Mouse (Mus musculus) neural tube, embryonic 11.5 days (tissue): ENCODE data around the gene Nupl1. TPM values are rescaled to one million over a fixed set of nuclear protein-coding genes. Genes with fewer than 3 reads are reported as not detected.

Source experiments
- ATAC-seq: fragments of 200-750 bp; cut with Nextera tagmentation; 2 replicates; pipeline ENCODE4 v1.8.0; 2017; ENCODE audit warnings: moderate number of reproducible peaks, mild to moderate bottlenecking, moderate TSS enrichment, moderate library complexity; ENCODE audit not compliant: insufficient read depth, low FRiP score, low TSS enrichment
- DNase-seq: peaks from one replicate; pipeline ENCODE4 v3.0.0-alpha.2; 2015; ENCODE audit warnings: low spot score
- H3K27ac ChIP-seq: fragments of 300-500 bp; sonication (generic); 2 replicates; pipeline ENCODE4 v1.5.1; 2014; ENCODE audit warnings: low read depth, mild to moderate bottlenecking, low read length
- H3K27me3 ChIP-seq: fragments of 300-500 bp; sonication (generic); 2 replicates; pipeline ENCODE4 v1.6.1; 2014; ENCODE audit warnings: mild to moderate bottlenecking, low read length, mixed read lengths; ENCODE audit not compliant: control insufficient read depth, insufficient read depth
- H3K36me3 ChIP-seq: fragments of 300-500 bp; sonication (generic); 2 replicates; pipeline ENCODE4 v1.6.1; 2014; ENCODE audit warnings: mild to moderate bottlenecking, low read length, moderate library complexity, mixed read lengths; ENCODE audit not compliant: control insufficient read depth, insufficient read depth
- H3K4me1 ChIP-seq: fragments of 300-500 bp; sonication (generic); 2 replicates; pipeline ENCODE4 v1.6.1; 2014; ENCODE audit warnings: low read length, mixed read lengths; ENCODE audit not compliant: control insufficient read depth, insufficient read depth
- H3K4me2 ChIP-seq: fragments of 300-500 bp; sonication (generic); 2 replicates; pipeline ENCODE4 v1.6.1; 2014; ENCODE audit warnings: low read depth, mild to moderate bottlenecking, moderate library complexity
- H3K4me3 ChIP-seq: fragments of 300-500 bp; sonication (generic); 2 replicates; pipeline ENCODE4 v1.5.1; 2014; ENCODE audit warnings: low read depth, low read length
- H3K9ac ChIP-seq: fragments of 300-500 bp; sonication (generic); 2 replicates; pipeline ENCODE4 v1.6.1; 2014; ENCODE audit warnings: mild to moderate bottlenecking, low read length
- H3K9me3 ChIP-seq: fragments of 300-500 bp; sonication (generic); 2 replicates; pipeline ENCODE4 v1.6.1; 2016; ENCODE audit warnings: low read length; ENCODE audit not compliant: control insufficient read depth
- WGBS: fragments of 180-500 bp; shearing (Covaris S2); extraction: QIAGEN DNeasy Blood & Tissue Kit; methylation state at CpG from one replicate; pipeline ENCODE4 v1.1.7; 2014; 5-methylcytosine and 5-hydroxymethylcytosine counted together
- polyA plus RNA-seq: library from polyadenylated mRNA; unstranded; fragments of >200 nt; fragmentation: Nextera tagmentation; extraction: Ambion mirVana; gene quantifications from 2 replicates; pipeline ENCODE4 v1.2.1, GENCODE M21; 2014

Gene Nupl1
- not detected in 2 replicates for polyA plus RNA-seq

- H3K27me3 ChIP-seq, result no peaks in the 10 kb centered on the region
Observed at GRCm38 (mm10) chr14:60251281-60252003, at the start of gene Nupl1, which contains the start of gene Gm49336. Gene Nupl1 (minus strand): TSS chr14:60251431. Gene Gm49336 (minus strand): TSS chr14:60251507.

DNA sequence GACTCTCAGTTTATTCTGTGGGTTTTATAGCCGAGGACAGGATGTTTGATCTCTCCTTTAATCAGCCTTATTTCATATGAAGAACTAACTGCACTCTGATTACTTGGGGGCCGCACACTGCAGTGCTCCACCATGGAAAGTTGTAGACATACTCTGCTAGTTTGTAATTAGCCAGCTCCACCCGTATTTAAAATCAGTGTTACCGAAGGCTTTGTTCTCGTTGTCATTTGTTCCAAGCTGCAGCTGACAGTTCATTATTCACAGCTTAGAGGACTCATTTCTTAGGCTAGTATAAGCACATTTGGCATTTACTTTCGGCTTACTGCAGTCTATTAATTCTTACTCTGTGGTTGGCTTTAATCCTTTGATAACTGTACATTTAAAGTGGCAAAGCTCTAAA lies 49.8 kb upstream of the Nupl1 start:
- H3K4me3 ChIP-seq, result no peak overlapping the region
- H3K9ac ChIP-seq, result no peak overlapping the region
- ATAC-seq (no peak), DNase-seq (no peak)
- no peaks in the 10 kb centered on the region for H3K4me1 ChIP-seq
- H3K27me3 ChIP-seq, result no peaks in the 10 kb centered on the region
- no peak overlapping the region for H3K27ac ChIP-seq
- WGBS, result 76% methylated on average over 6 of the region's 6 CpGs
- no peaks in the 10 kb centered on the region; the same call in 1 of the 2 replicates for H3K36me3 ChIP-seq
- H3K9me3 ChIP-seq, result no peaks in the 10 kb centered on the region
- H3K4me2 ChIP-seq, result no peak overlapping the region

More at GRCm38 (mm10) chr14:60251281-60252003, at the start of gene Nupl1, which contains the start of gene Gm49336:
- H3K9me3 ChIP-seq, result no peaks in the 10 kb centered on the region
- H3K4me2 ChIP-seq, result peak within 1 kb of the TSS; percentile 94
- H3K9ac ChIP-seq, result peak within 1 kb of the TSS; percentile 88
- ATAC-seq (peak; percentile 99), DNase-seq (peak; percentile 99)
- under 1% methylated on average over 62 of the region's 62 CpGs for whole genome bisulfite sequencing
- peaks cover 11% of the 10 kb centered on the region for H3K4me1 ChIP-seq
- peak within 1 kb of the TSS; percentile 89 for H3K27ac ChIP-seq
- peak within 1 kb of the TSS; percentile 81 for H3K4me3 ChIP-seq
- H3K36me3 ChIP-seq, result no peaks in the 10 kb centered on the region

DNA sequence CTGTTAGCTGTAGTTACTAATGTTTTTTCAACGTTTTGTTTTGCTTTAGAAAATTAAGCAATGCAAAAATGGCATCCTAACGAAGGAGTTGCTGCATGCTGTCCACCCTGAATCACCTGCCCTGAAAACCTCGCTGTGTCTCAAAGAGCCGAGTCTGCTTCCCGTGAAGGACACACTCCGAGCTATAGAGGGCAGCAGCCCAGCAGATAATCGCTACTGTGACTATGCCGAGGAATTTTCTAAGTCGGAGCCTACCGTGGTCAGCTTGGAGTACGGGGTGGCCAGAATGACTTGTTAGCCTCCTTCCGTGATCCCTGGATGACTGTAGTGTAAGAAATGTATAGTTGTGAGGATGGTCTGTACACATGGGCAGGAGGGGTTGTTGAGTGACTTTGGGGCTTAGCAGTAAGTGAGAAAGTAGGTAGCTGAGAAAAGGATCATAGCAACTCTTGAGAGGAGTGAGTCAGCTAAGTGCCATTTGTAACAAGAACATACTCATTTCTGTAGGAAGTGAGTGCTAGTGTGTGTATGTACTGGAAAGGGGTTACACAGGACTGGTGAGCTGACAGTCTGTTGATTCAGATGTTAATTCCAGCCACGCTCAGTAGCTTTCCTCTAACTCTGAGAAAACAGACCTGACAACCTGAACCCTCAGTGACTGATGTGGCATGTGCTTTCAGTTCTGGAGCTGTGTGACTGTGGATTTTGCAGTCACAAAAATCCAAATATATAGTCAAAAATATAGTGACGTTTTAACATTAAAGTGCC lies 49.2 kb upstream of the Nupl1 start:
- no peak for DNase-seq
- ATAC-seq, result no peak

GRCm38 (mm10) chr14:60295531-60295930 lies 44.3 kb upstream of the Nupl1 start:
- DNase-seq, result no peak
- Histone ChIP-seq H3K36me3 (no peaks in the 10 kb centered on the region; the same call in 1 of the 2 replicates), H3K9ac (no peak overlapping the region), H3K4me1 (no peaks in the 10 kb centered on the region), H3K4me3 (no peak overlapping the region), H3K27me3 (no peaks in the 10 kb centered on the region), H3K4me2 (no peak overlapping the region), H3K9me3 (no peaks in the 10 kb centered on the region), H3K27ac (no peak overlapping the region)
- 97% methylated on average over 1 of the region's 1 CpGs for WGBS
- ATAC-seq, result no peak

More for the DNA sequence above, 49.2 kb upstream of the Nupl1 start:
- Histone ChIP-seq H3K4me2 (no peak overlapping the region), H3K27me3 (no peaks in the 10 kb centered on the region), H3K4me3 (no peak overlapping the region), H3K9ac (no peak overlapping the region), H3K9me3 (no peaks in the 10 kb centered on the region), H3K27ac (no peak overlapping the region), H3K4me1 (no peaks in the 10 kb centered on the region), H3K36me3 (no peaks in the 10 kb centered on the region; the same call in 1 of the 2 replicates)
- WGBS, result 75% methylated on average over 14 of the region's 14 CpGs

- DNase-seq (no peak), ATAC-seq (no peak)
- H3K4me1 ChIP-seq, result no peaks in the 10 kb centered on the region
- no peaks in the 10 kb centered on the region for H3K27me3 ChIP-seq
- H3K4me3 ChIP-seq, result no peak overlapping the region
- H3K9ac ChIP-seq, result no peak overlapping the region
- 94% methylated on average over 4 of the region's 4 CpGs for WGBS
- H3K4me2 ChIP-seq, result no peak overlapping the region
- H3K36me3 ChIP-seq, result no peaks in the 10 kb centered on the region
- H3K9me3 ChIP-seq, result no peaks in the 10 kb centered on the region
- no peak overlapping the region for H3K27ac ChIP-seq
Observed at GRCm38 (mm10) chr14:60290363-60290762, 39.1 kb upstream of the Nupl1 start.

DNA sequence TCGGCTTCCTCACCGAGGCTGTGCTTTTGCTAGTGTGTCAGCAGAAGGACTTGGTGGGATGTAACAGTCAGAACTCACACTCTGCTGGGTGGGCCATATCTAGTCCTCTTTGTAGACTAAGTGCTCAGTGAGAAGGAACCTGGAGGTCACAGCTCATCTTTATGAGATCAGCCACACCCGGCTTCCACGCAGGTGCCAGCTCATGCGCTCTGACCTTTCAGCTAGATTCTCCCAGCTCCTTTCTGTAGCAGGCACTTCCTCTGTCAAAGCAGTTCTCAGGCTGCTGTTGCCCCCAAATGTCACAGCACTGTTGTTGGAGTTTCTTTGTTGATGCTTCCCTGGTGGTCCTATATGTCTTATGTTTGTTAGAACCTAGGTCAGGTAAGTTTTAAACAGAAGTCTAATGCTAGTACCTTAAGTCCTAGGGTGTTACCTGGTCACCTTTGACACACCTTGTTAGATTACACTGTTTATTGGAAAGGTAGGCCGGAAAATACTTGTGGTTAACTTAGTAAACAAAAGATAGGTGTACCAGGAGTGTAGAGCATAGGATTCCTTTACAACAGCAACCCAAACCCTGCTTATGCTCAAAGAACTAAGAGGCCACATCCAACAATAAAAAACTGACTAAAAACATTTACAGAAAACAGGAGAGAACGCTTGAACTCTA lies 35.1 kb upstream of the Nupl1 start:
- no peak overlapping the region for H3K27ac ChIP-seq
- 95% methylated on average over 7 of the region's 7 CpGs for WGBS
- H3K4me2 ChIP-seq, result no peak overlapping the region
- ATAC-seq (no peak), DNase-seq (no peak)
- no peak overlapping the region for H3K4me3 ChIP-seq
- H3K27me3 ChIP-seq, result no peaks in the 10 kb centered on the region
- H3K4me1 ChIP-seq, result no peaks in the 10 kb centered on the region
- no peaks in the 10 kb centered on the region for H3K36me3 ChIP-seq
- H3K9ac ChIP-seq, result no peak overlapping the region
- H3K9me3 ChIP-seq, result no peaks in the 10 kb centered on the region

DNA sequence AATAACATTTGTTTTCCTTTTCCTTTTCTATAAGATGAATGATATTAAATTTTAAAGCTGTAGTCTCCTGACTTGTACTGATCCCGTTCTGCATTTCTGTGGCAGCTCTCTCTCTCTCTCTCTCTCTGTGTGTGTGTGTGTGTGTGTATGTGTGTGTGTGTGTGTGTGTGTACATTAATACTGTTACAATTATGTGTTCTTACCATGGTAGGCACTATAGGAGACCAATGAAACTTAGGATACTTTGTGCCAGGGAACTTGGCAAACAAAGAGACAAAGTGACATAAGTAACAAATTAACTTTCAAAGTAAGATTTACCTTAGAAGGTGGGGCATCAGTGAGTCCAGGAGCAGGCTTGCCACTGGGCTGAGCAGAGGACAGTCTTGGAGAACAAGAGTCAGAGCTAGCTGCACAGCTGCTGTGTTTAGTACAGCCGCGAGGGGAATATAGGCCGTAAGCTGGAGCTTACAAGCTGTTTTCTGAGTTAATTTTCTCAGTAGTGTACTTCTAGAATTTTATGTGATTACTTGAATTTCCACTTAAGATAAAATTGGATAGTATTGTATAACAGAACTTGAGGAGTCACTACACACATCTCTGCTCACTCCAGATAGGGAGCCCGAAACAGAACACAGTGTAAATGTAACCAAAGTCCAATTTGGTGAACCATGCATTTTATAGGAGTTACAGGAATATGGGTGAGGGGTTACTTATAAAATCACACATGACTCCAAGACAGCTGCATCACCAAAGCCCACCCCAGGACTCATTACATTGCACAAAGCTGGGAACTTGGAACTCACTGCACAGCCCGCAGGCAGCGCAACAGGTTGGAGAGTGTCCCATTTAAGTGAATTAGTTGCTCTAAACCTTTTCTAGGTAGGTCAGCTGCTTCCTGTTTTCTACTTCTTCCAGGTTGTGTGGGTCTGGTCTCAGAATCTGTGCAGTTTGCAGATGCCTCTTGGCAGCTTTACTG lies 24.4 kb upstream of the Nupl1 start:
- ATAC-seq, result no peak

GRCm38 (mm10) chr14:60273346-60273745 lies 22.1 kb upstream of the Nupl1 start:
- Histone ChIP-seq H3K9ac (no peak overlapping the region), H3K4me2 (no peak overlapping the region), H3K27me3 (no peaks in the 10 kb centered on the region), H3K4me3 (no peak overlapping the region), H3K4me1 (0 out of 2 replicates have a peak, but pooled peaks cover 2% of the 10 kb centered on the region), H3K9me3 (no peaks in the 10 kb centered on the region), H3K27ac (no peak overlapping the region), H3K36me3 (no peaks in the 10 kb centered on the region)
- ATAC-seq (no peak), DNase-seq (no peak)
- WGBS, result 90% methylated on average over 6 of the region's 6 CpGs

More for the DNA sequence above, 24.4 kb upstream of the Nupl1 start:
- H3K36me3 ChIP-seq, result no peaks in the 10 kb centered on the region
- H3K4me1 ChIP-seq, result 0 out of 2 replicates have a peak, but pooled peaks cover 2% of the 10 kb centered on the region
- no peak overlapping the region for H3K27ac ChIP-seq
- no peaks in the 10 kb centered on the region for H3K9me3 ChIP-seq
- DNase-seq, result no peak
- WGBS, result 97% methylated on average over 7 of the region's 7 CpGs
- no peak overlapping the region for H3K4me3 ChIP-seq
- no peak overlapping the region for H3K4me2 ChIP-seq
- no peak overlapping the region for H3K9ac ChIP-seq
- no peaks in the 10 kb centered on the region for H3K27me3 ChIP-seq
